Mouse (Mus musculus): ENCODE measurements around the gene Krcc1.

Krcc1 gene

DNA sequence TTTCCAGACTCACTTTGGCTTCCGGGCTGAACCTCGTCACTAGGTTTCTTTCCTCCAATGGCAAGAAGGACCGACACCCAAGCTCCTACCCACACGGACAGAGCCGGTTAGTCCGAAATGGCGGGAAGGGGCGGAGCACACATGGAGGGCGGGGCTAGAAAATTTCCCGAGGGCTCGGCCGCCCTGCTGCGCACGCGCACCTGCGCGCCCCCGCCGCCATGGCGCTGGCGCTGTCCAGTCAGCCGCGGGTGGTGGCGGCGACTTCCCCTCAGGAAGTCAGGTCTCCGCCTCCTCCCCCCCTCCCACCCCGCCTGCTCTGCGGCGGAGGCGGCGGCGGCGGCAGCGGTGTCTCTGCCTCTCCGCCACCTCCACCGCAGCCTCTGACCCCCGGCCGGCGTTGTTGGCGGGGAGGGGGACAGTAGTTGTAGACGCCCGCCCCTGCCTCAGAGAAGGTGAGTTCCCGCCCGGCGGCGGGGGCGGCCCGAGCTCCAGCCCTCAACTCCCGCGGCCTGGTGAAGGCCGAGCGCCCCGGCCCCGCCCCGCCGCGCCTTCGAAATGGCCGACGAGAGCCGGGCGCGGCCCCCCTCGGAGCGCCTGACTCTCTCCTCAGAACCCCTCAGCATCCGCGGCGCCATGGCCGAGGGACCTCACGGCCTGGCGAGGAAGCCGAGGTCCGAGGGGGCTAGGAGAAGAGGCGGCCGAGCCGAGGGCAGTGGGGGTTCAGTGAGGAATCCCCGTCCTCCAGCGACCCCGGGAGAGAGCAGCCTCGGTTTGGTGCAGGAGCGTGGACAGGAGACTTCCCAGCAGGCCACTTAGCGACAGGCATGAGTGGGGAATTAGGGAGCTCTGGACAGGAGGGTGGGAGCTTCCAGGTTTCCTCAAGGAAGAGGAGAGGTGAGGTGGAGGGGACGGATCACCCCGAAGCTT lies at the start of gene Krcc1:
Gene Krcc1, plus strand, starts transcription at position 289 of the 927 bp plus-strand sequence.
- DNase-seq = peak; percentile 97

DNA sequence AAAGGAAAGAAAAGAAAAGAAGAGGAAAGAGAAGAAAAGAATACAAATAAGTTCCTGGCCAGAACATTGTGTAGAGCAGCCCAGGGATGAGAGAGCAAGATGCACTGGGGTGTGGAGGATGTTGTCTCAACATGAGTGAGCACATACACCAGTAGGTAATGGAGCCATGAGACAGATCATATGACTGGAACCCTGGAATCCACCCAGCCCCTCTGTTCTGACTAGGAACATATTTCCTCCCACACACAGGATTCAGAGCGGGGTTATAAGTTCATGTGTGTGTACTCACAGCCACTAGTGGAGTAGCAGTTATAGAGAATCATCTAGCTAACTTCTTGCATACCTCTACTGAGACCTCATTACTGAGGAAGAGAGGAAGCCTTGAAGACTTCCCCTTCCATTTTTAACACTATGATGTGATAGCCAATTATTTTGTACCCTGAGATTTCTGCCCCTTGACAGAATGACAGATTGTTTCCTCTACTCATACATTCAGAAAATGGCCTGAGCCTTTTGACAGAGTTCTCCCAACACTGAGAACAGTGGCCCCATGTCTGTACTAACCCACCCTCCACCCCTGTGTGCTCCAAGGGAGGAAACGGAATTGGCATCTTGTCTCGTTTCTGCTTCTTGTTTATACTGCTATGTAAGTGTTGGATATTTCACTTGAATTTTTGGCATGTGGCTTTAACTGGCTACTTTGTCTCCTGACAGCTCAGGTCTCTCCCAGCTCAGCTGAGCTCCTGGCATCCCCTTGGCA lies 47.1 kb upstream of the Krcc1 start:
- peak; percentile 20 for DNase-seq

DNA sequence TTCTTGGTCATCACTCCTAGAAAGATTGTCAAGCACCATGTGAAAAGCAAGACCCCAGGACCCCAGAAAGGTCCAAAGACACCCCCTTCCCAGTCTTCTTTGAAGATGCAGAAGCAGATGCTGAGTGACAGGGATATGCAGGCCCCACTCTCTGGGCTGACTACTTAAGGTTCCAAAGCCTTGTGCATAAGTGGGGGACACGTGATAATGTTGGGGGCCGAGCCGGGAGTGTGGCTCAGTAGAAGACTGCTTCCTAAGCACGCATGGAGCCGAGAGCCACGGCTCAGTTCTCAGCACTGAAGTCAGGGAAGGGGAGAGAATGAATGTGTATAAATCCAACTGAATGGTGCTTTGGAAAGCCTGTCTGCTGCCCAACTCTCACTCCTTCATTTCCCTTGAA lies 44.9 kb upstream of the Krcc1 start:
- DNase-seq = no peak

DNA sequence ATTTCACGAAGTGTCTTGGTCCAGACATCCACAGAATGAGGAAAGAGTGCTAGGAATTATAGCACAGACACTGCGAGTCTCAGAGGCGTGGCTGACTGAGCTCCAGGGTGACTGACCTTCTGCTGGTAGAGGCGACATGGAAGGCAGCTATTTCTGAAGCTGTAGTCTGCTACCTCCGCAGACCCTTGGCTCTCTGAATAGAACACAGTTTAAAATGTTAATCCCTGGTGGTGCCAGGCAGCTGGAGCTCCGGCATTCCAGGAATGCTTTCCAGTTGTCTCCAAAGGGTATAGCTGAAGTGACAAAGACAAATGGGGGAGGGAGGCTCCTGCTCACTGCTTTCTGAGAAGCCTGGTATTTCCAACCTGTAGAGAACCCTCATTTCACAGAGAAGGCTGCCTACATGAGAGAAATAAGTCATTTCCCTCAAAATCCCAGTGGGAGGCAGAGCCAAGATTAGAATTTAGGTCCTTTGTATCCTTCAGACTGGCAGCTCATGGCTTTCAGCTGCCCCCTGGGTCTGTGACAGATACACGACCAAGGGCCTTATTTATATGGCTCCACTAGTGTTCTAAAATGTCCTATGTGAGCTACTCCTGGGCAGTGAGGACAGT lies 44.2 kb upstream of the Krcc1 start:
- no peak for DNase-seq

DNA sequence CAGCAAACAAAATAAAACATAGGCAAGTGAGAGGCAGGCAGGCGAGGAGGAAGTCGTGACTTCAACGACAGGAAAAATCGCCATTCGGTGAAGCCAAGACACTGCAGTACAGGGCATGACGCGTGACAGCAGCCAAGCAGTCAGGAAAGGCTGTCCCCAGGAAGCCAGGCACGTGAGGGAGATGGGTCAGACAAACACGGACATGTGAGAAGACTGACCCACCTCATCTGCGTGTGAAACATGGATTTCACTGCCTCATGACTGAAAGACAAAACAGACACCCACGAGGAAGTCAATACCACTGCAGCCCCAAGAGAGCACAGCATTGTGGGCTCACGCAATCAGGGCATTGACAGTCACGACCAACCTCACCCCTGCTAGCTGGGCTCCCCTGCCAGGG lies 36.4 kb upstream of the Krcc1 start:
- no peak for DNase-seq

DNA sequence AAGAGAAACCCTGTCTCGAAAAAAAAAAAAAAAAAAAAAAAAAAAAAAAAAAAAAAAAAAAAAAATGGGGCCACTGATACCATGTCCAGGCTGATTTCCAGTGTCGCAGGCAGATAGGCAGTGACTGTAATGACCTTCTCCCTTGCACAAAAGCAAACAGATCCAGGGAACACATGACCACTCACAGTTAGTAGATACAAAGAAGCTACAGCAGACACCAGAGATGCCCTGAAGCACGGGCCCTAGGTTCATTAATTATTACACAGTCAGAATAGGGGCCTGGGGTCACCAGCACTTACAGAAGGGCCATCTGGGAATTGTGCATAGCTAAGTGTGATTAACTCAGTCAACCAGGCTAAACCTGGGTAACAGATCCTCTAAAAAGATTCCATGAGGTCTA lies 35.5 kb upstream of the Krcc1 start:
- DNase-seq = no peak

DNA sequence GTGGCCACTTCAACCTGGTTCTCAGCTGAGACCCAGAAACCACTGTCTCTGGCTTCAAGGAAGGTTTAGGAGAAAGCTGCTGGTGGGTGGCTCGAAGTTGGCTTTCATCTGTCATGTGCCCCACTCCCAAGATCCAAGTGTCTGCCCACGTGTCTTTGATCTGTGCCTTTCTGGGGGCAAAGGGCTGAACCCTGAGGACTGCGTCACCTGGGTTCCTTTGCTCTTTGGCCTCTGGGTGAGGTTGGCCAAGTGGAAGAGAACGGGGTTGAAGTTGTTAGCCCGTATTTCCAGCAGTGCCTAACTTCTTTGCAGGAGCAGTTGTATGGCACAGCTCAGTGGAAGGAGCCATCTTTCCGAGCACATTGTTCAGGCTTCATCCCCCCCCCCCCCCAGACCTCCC lies 35.0 kb upstream of the Krcc1 start:
- DNase-seq = no peak

DNA sequence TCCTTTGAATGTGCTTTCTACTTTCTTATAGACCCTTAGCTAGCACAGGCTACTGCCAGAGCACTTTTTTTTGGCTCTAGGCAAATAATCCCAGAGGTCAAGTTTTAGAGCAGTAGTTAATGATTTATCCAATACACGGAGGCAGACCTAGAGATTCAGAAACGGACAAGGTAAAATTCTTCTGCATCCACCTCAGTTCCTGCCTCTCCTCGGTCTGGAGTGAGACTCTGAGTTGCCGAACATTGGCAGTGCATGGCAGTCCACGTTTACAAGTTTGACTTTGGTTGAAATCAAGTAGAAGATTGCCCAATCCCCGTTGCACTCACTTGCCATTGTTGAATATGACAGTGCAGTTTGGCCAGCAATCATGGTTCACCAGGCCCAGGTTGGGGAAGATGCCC lies 34.4 kb upstream of the Krcc1 start:
- DNase-seq = peak; percentile 24

DNA sequence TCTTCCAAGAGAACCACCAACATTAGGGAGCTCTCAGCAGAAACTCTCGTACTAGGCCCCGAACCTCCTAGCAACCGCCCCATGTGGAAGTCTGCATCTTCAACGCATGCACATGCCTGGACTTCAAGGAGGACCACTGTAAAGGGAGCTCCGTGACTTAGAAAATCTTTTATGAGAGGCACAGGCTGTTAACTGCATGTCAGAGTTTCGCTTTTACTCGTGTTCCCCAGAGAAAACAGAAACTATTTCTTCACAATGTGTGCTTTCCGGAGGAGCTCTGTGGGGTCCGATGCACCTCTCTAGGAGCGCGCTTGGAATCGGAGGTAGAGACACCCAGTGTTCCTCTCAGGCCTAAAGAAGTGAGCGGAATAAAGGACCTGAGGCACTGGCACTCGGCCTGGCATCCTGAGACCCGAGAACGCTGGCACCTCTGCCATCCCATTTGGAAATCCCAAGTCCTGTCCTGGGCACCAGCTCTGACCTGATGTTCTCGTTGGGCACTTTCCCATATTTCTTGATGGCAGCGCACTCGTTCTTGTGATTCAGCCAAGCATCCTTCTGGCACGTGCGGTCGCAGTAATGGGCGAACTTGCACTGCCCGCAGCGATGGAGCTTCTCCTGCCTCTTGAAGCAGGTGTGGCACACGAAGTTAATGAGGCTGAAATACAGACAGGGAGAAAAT lies 32.3 kb upstream of the Krcc1 start:
- DNase-seq = no peak

DNA sequence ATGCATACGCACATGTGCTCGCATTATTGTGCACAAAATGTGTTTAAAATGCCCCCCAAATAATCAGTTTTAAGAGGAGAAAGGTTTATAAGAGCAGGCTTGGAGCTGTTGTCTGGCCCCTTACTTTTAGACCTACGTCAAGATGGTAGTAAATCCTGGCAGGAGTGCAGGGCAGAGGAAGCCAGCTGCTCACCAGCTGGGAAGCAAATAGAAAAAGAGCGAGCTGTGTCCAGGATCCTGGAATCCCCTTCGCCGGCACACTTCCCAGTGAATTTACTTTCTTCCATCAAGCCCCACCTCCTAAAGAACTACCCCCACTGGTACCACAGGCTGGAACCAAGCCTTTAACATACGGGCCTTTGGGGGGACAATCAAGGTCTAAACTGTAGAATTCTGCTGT lies 30.6 kb upstream of the Krcc1 start:
- DNase-seq = no peak

DNA sequence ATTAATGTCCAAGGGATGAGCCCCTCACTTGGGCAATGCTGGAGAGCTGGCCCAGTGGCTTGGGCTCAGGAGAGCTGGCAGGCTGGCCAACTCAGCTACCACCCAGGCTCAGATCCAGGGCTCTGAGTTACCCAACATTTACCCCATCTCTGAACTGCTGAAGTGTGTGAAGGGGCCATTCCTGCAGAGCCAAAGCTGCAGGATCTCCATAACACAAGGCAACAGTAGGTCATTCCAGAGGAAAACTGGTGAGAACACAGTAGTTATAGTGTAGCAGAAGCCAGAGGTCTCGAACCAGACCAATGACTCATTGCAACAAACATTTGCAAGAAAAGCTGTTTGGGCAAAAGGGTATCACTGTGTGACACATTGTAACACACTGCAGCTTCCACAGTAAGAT lies 28.7 kb upstream of the Krcc1 start:
- DNase-seq = no peak

DNA sequence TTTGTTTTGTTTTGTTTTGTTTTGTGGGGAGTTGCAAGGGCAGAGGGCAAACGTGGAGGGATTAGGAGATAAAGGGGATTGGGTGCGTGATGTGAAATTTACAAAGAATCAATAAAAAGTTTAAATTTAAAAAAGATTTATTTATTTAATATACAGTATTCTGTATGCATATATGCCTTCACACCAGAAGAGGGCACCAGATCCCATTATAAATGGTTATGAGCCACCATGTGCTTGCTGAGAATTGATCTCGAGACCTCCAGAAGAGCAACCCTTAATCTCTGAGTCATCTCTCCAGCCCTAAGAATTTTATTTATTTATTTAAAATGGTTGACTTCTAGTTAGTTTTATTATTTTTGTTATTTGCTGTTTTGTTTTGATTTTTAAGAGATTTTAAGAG lies 28.2 kb upstream of the Krcc1 start:
- no peak for DNase-seq

DNA sequence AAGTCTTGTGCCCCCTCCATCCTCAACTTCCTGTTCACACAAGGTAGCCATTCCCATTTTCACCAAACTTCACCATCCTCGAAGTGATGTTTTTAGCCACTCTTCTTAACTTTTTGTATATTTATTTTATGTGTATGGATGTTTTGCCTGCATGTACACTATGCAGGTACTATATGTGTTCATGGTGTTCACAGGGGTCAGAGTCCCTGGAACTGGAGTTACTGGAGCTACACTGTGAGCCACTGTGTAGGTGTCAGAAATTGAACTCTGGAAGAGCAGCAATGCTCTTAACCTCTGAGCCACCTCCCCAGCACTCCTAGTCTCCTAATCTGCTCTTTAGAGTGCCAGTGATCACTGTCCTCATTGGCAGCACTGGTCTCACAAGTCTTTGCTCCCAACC lies 23.1 kb upstream of the Krcc1 start:
- no peak for DNase-seq

DNA sequence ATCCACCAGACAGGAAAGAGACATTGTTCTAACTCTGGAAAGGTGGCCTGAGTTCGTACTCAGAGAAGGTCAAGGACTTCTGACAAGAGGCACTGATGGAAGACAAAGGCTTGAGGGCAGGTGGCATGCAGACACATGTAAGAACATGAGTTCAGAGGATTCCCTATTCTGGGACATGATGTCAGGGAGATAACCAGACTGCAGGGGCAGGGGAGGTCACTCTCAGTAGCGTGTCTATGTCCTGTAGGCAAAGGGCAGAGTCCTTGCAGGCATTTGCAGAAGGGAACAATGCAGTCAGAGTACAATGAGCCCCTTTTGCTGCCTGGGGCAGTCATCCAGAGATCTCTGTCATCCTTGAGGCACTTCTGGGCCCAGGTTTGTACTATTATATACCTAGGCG lies 21.9 kb upstream of the Krcc1 start:
- DNase-seq = no peak

DNA sequence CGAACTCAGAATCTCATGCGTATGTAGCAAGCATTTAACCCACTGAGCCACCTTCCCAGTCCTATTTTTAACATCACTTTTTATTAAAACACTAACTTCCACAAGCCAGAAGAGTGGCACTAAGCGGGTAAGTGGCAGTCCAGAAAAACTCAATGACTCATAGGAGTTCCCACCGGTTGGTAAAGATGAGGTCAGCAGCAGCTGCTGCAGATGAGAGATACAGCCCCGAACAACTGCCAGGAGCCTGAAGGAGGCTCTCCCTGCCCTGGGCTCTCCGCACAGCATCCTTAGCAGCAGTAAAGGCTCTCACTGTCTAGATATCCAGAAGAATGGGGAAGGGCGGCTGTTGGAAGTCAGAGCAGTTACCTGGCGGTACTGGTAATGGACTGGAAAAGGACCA lies 20.5 kb upstream of the Krcc1 start:
- DNase-seq = no peak

DNA sequence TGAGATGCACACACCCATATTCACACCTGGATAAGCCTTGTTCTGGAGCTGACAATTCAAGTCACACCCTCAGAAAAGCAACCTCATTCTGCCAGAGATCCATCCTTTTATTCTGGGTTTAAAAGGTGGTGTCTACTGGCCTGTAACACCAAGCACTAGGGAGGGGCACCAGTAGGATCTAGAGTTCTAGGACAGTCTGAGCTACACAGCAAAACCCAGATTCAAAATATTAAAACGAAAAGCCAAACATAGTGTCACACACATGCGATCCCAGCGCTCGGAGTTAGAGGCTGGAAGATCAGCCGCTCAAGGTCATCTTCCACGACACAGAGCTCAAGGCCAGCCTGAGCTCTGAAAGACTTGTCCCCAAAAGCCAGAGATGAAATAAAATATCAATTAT lies 17.0 kb upstream of the Krcc1 start:
- DNase-seq = no peak

DNA sequence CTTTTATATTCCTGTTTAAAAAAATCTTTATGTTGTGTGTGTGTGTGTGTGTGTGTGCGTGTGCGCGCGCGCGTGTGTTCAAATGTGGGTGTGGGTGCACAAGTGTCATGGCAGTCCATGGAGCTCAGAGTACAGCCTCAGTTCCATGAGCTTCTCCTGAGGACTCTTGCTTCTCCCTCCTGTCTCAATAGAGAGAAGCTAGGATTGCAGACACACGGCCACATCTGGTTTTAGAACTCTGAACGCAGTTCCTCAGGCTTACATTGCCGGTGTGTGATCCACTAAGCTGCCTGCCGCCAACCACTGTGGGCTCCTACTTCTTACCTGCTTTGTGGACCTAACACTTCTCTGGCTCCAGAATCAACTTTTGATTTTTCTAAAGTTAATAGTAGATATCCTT lies 15.3 kb upstream of the Krcc1 start:
- DNase-seq = no peak

DNA sequence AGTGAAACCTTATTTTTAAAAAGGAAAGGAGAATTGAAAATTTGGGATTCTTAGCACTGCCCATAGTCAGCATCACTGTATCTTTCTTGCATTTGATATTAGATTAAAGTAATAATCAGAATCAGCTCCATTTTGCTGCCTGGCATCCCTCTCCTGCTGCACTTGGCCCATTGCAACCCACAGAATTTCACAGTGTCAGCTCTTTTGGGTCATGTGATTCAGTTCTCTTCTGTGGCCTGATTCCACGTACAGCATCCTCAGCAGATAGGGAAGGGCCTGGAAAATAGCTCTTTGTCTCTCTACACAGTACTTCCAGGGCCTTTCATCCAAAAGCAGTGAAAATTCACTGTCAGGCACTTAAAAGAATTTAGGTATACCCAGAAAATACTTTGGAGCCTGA lies 14.1 kb upstream of the Krcc1 start:
- no peak for DNase-seq

DNA sequence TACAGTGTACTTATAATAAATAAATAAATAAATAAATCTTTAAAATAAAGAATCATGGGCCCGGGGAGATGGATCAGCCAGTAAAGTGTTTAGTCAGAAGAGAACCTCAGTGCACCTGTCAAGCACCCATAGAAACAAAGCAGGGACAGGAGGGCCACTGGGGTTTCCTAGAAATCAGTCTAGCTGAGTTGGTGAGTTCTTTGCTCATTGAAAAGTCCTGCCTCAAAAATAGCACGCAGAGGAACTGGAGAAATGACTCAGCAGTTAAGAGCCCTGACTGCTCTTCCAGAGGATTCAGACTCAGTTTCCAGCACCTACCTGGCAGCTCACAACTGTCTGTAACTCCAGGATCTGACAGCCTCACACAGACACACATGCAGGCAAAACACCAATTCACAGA lies 12.9 kb upstream of the Krcc1 start:
- no peak for DNase-seq

DNA sequence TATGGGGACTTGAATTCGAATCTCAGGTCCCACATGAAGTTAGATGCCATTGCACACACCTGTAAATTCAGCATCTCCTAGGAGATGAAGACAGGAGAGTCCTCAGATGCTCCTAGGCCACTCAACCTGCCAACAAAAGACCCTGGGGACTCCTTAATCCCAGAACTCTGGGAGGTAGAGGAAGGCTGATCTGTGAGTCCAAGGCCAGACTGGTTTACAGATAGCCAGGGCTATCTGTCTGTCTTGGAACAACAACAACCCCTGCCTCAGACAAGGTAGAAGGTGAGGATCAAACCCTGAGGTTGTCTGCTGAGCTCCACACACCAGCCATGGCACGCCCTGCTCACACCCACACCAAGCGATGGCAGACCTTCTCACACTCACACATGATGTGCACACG lies 12.3 kb upstream of the Krcc1 start:
- DNase-seq = no peak

DNA sequence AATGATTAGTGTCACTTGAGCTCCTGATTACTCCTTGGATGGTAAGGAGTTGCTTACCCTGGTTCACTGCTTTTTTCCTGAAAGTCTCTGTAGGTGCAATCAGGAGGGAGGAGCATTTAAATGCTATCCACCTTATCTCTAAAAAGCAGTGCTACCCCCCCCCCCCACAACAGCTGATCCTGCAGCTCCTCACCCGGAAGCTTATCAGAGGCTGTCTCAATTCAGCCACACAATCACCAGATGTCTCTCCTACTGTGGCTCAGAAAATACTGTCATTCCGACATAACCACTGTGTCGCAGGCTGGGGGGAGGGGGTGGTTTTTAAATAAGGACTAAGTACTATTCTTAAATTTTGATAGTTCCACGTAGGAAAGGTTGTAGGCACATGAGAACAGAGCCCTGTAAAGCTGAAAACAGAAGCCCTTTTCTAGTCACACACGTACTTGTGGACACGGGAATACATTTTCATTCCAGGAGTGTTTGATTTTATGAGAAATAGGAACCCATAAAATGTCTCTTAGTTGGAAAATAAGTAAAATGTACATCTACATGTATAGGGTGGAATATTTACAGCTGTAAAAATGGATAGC lies 11.3 kb upstream of the Krcc1 start:
- no peak for DNase-seq

DNA sequence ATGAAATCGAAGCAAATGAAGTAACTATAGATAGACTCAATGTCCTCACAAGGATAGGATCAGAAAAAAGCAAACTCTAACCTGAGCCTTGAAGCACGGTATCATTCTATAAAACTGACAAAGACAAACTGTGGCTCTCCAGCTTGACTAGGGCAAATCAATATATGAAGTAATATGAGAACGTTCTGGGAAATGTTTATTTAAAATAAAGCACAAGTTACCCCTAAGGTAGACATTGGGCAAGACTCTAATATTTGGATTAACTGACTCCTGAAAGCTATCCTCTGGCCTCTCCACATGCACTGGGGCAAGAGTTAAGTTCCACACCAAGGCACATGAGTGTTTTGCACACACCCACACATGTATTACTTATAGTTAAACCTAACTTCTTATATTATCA lies 10.4 kb upstream of the Krcc1 start:
- DNase-seq = no peak
